Mouse (Mus musculus) mesoderm, embryonic 11.5 days (tissue): Measurements from ENCODE around the gene Dcst2.

ENCODE experiments used
- DNase-seq: peaks from one replicate; pipeline ENCODE4 v3.0.0-alpha.2; 2012; ENCODE audit warnings: low read depth, low spot score

Gene Dcst2

GRCm38 (mm10) chr3:89387632-89388031 lies 25.9 kb downstream of the Dcst2 start:
- DNase-seq: no peak

DNA sequence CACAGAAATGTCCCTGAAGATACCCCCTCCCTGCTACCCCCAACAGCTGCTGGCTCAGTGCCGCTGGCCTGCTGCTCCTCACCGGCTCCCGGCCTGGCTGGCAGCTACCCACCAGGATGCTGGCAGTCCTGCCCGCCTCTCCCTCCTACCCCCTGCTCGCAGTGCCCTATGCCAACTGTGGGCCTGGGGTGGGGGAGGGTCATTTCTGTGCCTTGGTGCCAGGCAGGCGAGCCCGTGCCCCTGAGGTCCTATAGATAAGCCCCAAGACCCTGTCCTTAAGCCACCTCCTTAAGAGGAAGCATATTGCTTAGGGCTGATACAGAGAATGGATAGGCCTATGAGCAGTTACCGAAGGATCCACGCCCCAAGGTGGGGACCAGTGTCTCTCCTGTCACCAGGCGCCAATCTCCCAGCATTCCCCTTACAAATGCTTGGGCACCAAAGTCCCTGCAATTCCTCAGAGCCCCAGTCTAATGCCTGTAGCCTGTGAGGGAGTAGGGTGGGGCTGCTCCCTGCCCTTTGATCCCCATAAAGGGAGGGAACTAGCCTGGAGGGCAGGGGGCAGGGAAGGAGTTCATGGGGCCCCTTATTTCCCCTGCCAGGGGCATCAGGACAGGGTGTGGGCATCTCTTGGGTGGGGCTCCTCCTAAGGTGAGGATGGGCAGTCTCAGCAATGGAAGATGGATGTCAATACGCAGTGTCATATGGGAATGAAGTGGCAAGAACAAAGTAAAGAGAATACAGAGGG lies 26.5 kb downstream of the Dcst2 start:
- no peak for DNase-seq

GRCm38 (mm10) chr3:89388901-89389740 lies 27.3 kb downstream of the Dcst2 start:
- no peak for DNase-seq

DNA sequence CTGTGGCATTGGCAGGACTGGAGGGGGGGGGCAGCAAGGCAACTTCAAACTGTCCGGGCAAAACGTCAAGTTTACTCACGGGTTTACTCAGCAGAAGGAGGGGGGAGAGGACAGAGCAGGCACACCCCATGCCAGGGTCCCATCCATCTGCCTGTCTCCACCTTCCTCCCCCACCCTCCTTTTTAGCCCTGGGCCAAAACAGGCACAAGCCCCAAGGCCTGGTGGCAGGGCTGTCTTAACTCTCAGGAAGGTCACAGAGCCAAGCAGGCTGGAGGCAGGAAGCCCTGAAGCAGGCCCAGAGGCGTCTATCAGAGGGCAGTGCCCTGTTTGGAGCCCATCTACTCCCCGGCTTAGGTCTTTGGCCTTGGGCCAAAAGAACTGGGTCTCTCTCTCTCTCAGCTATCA lies 28.3 kb downstream of the Dcst2 start:
- DNase-seq: no peak

GRCm38 (mm10) chr3:89390699-89391662 lies 29.2 kb downstream of the Dcst2 start:
- DNase-seq: no peak

DNA sequence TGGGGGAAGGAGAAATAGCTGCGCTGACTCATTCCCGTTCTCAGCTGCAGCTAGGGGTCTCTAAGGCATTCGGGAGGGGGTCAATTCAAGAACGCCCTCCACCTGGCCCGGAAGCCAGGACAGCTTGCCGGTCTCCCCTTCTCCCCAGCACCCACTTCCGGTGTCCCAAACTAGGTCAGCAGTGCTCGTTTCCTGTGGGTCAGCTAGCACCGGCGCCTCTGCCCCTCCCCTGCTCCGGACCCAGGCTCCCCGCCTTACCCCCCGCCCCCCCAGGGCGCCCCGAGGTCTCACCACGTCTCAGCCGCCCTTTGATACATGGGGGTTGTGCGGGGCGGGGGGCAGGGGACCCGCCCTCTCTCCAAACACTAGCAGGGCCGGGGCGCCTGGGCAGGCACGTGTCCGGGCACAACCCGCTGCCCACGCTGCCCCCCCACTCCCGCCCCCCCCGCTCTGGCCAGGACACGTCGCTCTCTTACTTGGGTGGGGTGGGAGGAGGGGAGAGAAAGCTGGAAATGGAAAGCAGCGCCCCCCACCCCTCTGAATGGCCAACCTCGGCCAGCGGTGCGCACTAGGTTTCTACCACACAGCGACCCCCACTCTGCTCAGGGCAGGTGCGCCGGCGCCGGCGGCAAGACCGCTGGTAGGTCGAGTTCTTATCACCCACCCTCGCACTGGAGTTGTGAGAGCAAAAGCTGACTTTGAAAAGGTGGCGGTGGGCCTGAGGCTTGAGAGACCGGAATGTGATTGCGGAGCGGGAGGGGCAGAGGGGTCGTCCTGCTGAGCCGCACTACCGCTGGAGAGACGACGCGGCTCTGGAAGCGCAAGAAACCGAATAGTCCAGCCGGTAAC lies 30.1 kb downstream of the Dcst2 start:
- peak; percentile 34 for DNase-seq

DNA sequence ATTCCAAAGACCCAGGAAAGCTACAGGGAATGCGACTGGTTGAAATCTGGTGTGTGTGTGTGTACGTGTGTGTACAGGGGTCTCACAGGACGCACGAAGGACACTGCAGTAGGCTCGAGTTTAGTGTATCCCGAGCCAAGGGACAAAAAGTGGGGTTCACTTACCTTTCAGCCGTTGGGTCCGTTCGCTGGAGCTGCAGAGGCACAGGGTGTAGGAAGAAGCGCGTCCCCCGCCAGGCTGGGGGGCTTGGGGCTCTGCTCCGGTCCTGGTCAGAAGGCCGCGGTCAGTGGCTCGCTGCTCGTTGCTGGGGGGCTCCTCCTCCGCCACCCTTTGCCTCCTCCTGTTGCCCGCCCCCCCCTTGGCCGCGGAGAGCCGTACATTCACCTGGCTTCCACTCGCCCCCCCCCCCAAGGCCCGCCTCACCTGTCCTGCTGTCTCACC lies 31.1 kb downstream of the Dcst2 start:
- DNase-seq: no peak

- DNase-seq: peak; percentile 96
These were observed 31.8 kb downstream of the Dcst2 start for GRCm38 (mm10) chr3:89393605-89394004.

DNA sequence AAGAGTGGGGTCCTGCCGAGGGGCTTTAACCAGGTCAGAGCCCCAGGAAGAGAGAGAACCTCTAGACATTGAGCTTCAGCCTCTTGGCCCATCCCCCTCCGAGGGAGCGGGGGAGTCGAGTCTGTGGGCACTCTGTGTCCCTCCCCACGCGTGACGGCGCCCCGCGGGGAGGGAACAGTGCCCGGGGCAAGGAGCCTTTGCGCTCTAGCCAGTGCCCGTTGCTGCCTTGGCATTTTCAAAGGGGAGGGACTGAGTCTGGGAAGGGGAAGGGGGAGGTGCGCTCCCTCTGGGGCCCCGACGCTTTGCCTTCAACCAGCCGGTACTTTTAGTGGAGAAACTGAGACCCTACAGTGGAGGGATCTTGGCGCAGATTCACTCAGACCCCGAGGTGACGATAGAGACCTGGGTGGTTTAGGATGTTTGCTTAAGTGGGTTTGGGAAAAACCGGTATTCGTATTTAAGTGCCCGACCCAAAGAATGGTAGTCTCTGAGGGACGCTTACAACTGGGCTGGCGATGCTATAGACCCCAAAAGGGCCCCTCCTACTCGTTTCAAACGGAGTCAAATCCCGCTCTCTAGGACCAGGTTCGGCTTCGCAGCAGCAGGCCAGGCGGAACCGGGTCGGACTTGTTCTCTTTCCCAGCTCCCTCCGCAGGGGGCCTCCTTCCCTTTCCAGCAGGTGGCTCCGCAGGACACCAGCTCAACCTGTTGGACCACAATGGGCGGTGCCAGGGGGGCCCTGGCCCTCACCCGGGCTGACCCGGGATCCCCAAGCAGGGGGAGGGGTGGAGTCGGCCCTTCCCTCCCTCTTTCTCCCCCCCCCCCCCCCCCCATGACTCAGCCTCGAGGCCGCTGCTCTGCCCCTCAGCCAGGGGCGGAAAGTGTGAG lies 32.5 kb downstream of the Dcst2 start, which contains the start of gene Zbtb7b:
Zbtb7b (minus strand) TSS at position 771 of the 888 bp plus-strand sequence.
- DNase-seq: peak; percentile 68

GRCm38 (mm10) chr3:89394894-89395256 lies 33.1 kb downstream of the Dcst2 start:
- DNase-seq: peak; percentile 90

DNA sequence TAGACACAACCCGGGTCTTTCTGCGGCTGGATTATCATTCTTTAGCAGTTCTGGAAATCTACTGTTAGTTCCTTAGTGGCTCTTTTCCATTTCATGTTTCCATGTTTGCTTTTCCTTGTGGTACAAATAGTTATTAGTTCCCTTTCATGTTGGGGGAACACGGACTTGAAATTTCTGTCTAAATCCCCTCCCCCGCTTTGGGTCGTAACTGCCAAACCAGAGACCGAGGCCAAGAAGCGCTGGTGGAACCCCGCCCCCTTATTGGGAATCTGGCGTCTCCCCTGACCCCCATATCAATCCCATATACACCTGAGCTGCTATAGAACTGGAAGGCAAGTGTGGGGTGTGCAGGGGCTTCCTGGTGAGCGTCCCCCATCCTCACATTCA lies 33.6 kb downstream of the Dcst2 start:
- no peak for DNase-seq

GRCm38 (mm10) chr3:89395806-89396653 lies 34.3 kb downstream of the Dcst2 start:
- DNase-seq: peak; percentile 83

- no peak for DNase-seq
These were observed 34.9 kb downstream of the Dcst2 start for GRCm38 (mm10) chr3:89396654-89397005.

GRCm38 (mm10) chr3:89401329-89401728 lies 39.6 kb downstream of the Dcst2 start:
- no peak for DNase-seq

DNA sequence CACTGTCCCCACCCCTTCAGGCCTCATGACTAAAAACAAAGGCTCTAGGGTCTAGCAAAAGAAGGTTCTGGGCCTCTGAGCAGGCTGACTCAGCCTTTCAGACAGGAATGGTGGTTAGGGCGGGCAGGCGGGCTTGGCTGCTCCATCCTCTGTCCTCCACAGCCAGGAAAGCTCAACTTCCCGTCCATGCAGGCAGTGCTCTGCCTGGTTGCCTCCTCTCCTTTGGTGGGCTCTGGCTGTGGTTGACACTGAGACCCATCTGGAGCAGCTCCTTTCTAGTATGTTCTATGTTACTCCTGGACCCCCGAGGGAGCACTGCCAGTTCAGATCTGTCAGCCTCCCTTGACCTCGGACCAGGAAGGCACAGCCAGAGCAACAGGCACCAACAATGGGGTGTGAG lies 40.9 kb downstream of the Dcst2 start, which contains the start of gene Lenep:
Lenep (minus strand) TSS at position 101 of the 400 bp plus-strand sequence.
- DNase-seq: no peak

- DNase-seq: no peak
These were observed 45.1 kb downstream of the Dcst2 start for GRCm38 (mm10) chr3:89406887-89407286.

DNA sequence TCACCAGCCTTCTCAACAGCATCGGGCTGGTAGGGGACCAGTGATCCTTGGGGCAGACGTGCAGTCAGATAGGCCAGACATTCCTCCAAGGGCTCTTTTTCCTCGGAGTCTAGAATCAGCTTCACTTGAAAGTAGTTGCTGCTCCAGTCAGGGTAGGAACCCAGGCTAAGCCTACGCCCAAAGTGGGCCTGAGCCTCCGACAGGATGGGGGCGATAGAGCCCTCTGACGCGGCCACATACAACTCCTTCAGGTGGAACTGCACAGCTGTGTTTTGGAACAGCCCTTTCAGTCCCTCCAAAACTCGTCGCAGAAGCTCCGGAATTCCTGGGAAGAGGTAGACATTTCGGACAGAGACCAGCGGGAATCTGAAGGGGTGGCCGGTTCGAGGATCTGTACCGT lies 46.7 kb downstream of the Dcst2 start:
- no peak for DNase-seq

GRCm38 (mm10) chr3:89409701-89410100 lies 47.9 kb downstream of the Dcst2 start:
- DNase-seq: no peak

- DNase-seq: no peak
These were observed 49.1 kb downstream of the Dcst2 start for GRCm38 (mm10) chr3:89410864-89411263.
